Mouse (Mus musculus) fibroblast of lung, adult 2 months (primary cell): ENCODE measurements at regions not wholly inside any gene's neighbourhood (a gene's known extent, or its start where the extent isn't known, plus 50 kb on each side); places are given as distances from the start of the nearest gene placed in this dataset.
"Not testable (repeated sequence)": the region's sequence is repeated elsewhere in the genome, so short reads cannot be mapped to it uniquely, and the experiment has no call there.

Source experiments
- DNase-seq: peaks from one replicate; pipeline ENCODE4 v3.0.0-alpha.2; 2011; ENCODE audit warnings: low read depth

- no peak for DNase-seq
These were observed 67.2 kb downstream of the Qdpr start for GRCm38 (mm10) chr5:45382804-45383203.

DNA sequence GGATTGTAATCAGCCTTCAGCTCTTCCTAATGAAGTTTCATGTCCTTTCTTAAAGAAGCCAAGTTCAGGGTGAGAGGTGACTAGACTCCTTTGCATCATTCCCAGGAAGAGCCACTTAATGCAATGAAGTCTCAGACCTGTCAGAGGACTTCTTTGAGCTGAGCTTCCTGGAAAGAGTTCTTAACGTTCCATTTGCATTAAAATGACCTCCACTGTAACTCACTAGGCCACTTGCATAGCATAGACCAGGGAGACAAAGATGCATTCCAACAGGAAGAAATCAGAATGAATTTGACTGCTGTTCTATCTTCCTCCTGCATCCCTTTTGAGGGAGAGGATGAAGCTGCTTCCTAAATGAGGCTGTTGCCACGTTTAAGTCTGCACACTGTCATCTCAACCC lies 71.5 kb downstream of the Qdpr start:
- no peak for DNase-seq

GRCm38 (mm10) chr5:45373069-45373468 lies 77.0 kb downstream of the Qdpr start:
- no peak for DNase-seq

DNA sequence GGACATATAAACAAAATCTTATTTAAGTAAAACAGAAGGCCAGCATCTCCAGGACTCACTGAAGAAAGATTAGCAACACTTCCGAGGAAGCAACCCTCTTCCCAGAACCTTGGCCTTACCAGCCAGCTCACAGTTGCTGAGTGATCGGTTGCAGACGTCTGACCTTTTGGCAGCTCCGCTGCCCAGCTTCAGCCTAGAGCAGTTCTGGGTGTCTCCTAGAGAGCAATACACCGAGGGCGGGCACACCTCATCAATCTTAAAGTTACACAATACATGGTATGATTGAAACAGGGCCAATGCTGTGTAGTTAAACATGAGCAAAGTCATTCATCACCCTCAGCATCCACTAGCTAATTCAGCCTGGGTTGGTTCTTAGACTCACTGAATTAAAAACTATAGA lies 81.6 kb downstream of the Qdpr start:
- DNase-seq: no peak

- DNase-seq: no peak
These were observed 89.8 kb downstream of the Qdpr start for GRCm38 (mm10) chr5:45360189-45360588.

DNA sequence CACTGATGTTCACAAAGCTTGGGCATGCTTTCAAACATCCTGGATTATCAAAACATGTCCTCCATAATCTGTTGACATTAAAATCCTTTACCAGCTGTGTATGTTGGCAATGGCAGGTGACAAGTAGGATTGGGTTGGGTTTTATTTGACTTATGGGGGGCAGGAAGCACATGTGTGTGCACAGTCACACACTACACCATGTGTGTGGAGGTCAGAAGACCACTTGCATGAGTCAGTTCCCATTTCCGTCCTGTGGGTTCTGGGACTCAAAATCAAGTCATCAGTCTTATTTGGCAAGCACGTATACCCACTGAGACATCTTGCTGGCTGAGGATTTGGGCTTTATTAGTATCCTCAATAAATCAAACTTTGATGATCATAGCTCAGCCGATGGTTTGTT lies 109.6 kb downstream of the Qdpr start:
- DNase-seq: no peak

- no peak for DNase-seq
These were observed 113.2 kb downstream of the Qdpr start for GRCm38 (mm10) chr5:45336801-45337200.

GRCm38 (mm10) chr5:45324468-45324867 lies 125.6 kb downstream of the Qdpr start:
- not testable (repeated sequence) for DNase-seq

- DNase-seq: no peak
These were observed 126.5 kb downstream of the Qdpr start for GRCm38 (mm10) chr5:45323500-45323899.

DNA sequence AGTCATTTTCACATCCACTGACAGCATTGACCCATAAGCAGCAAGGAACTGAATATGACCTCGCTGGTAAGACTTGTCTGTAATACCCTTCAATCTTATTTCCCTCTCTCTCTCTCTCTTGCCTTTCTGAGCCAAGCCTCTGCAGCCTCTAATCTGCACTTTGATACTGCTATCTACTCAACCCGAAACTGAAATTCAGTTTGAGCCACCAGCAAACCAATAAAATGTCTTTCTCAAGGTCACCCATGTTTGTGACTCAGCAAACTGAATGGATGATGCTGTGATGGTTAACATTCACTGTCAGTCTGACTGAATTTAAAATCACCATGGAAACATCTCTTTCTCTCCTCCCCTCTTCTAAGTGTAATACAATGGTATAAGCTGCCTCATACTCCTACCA lies 132.0 kb downstream of the Qdpr start:
- no peak for DNase-seq

DNA sequence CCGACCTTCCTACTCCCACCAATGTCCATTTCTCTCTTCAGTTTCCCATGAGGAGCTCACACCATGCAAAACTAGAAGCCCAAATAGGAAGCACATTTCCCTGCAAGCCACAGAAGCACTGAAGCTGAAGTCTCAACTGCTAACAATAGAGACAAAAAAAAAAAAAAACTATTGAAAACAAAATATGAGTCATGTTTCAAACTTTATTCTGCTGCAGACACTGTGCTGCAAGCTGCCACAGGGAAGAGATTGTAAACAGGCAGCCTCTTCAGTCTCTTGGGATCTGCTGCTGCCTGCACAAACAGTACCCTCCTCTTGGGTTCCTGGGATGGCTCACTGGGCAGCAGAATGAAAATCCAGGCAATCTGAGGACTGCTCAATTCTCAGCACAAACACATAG lies 148.9 kb downstream of the Qdpr start:
- DNase-seq: peak; percentile 1

DNA sequence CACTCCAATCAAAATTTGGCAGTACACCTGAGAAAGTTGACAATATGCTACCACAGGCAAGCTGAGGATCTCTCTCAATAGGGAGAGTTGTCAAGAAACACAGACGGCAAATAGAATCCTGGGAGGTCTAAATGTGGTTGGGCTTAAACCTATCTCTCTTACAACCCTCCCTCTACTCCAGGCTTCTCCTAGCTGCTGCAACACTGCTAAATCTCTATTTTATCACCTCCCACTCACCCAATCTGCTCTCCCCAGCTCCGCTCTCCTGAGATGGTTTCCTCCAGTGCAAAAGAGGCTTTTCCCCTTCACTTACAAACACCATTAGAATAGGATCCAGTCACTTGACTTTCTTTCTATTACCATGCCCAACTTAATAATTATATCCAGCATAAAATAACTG lies 151.2 kb downstream of the Qdpr start:
- DNase-seq: no peak

DNA sequence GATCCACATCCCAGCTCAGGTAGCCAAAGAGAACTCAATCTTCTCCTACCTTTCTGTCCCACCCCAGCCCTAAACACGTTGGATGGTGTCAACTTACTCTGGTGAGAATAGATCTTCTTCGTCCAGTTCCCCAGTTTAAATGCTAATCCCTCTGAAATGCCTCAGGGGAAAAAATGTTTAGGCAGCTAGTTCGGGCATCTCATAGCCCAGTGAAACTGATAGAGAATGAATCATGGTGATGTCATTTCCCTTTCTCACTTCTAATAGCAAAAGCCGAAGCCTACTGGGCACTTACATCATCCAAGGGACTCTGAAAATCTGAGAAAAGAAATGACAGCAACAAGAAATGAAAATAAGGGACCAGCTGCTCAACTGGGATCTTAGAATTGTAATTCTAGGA lies 154.9 kb downstream of the Qdpr start:
- peak; percentile 11 for DNase-seq

DNA sequence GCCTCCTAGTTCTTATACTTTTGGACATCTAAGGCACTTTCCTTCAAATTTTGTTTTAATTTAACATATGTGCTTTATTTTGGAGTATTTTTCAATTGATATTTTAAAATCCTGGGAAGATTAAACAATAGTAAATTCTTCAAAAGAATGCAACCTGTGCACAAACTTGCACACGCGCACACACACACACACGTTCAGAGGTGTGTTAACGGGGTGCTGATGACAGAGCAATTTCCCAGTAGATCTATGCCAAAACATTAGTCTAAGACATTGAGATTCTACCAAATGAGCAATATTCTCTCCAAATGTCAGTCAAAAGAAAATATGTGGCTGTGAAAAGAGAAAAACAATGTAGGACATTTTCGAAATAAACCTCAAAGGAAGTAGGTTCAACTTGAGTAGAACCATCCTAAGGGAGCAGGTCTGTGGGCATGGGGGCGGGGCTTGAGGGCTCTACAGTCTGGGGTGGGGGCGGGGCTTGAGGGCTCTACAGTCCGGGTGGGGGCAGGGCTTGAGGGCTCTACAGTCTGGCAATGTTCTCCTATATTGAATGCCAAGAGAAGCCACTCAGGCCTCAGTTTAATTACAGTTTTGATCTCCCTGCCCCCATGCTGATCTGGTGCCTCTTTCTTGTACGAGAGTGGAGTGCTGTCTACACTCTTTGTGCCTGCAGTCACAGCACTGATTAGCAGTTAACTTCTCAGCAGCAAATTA lies 157.0 kb downstream of the Qdpr start:
- no peak for DNase-seq

GRCm38 (mm10) chr5:45292383-45292782 lies 157.7 kb downstream of the Qdpr start:
- DNase-seq: no peak

DNA sequence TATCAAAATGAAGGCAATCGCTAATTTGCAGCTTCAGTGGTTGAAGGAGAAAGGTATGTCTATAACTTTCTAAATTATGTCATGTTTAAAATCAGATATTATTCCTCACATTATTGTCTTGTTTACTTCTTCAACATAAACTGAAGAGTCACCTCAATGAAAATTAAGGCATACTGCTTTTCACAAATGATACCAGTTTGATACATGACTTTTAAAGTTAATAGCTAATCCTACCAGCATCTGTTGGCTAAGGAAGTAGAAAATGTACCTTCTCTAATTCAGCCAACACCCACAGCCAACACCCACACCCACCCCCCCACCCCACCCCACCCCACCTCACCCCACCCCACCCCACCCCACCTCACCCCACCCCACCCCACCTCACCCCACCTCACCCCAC lies 158.3 kb downstream of the Qdpr start:
- no peak for DNase-seq

DNA sequence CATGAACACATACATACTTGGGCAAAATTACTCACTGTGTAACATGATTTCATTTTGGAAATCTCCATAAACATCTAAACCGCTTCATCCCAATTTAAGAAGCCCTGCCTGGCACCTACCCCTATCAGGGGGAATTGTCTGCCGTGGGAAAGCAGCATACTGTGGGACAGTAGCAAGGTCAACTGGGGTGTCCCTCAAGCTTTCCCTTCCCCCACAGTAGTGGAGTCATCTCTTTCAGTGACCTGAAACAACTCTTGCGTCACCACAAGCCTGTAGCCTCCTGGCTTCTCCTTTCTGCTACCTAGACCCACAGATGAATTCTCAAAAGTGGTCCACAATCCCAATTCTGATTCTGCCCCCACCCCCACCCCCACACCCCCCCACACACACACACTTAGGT lies 158.8 kb downstream of the Qdpr start:
- no peak for DNase-seq

GRCm38 (mm10) chr5:45286454-45286853 lies 163.6 kb downstream of the Qdpr start:
- DNase-seq: no peak

DNA sequence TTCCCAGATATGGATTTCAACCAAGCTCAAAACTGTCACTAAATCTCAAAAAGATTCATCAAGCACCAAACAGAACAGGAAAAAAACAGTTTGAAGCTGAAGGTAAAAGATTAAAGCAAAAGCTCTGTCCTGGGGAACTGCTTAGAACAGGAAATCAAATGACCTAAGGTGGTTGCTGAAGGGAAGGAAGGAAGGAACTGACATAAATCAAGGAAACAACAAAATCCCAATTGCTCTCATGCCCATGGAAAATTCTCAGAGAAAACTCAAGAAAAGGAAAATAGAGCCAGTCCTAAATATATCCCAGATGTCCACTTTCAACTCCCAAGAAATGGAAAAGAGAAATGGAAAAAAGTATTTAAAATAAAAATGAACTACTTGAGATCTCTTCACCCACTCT lies 165.4 kb downstream of the Qdpr start:
- no peak for DNase-seq

DNA sequence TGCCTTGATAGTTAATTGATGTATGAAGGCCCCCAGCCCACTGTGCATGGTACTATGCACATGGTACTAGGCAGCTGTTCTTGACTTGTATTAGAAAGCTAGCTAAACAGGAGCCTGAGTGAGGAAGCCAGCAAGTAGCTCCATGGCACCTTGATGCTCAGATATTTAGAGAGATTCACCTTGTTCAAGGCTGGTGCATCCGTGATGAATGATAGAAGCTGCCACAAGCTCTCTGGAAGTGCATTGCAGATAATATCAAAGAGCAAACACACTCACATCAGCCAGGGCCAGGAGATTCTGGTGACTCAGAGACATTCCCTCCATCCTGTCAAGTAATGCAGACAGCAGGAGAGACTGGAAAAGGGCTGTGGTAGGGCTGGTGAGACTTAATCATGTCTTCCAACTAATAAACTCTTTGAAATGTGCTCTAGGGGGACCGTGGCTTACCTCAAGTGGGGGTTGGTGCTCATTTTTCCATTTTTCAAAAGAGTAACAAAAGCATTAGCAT lies 166.1 kb downstream of the Qdpr start:
- no peak for DNase-seq

GRCm38 (mm10) chr5:45282207-45282930 lies 167.7 kb downstream of the Qdpr start:
- DNase-seq: no peak

DNA sequence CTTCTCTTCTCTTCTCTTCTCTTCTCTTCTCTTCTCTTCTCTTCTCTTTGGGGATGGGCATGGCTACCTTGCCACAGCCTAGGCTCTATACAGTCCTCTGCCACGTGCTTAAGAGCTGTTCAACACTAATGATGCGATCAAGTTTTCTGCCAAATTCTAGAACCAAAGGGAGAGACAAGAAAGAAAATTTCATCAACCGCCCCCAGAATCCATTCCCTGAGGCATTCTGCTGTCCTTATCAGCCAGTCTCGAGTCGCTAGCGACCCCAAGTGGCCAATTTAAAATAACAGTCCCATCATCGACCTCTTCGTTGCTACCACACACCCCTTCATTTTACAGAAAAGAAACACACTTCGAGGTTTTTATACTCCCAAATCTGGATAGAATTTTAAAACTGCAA lies 171.5 kb downstream of the Qdpr start:
- peak; percentile 21 for DNase-seq

- no peak for DNase-seq
These were observed 172.0 kb downstream of the Qdpr start for GRCm38 (mm10) chr5:45278005-45278432.

DNA sequence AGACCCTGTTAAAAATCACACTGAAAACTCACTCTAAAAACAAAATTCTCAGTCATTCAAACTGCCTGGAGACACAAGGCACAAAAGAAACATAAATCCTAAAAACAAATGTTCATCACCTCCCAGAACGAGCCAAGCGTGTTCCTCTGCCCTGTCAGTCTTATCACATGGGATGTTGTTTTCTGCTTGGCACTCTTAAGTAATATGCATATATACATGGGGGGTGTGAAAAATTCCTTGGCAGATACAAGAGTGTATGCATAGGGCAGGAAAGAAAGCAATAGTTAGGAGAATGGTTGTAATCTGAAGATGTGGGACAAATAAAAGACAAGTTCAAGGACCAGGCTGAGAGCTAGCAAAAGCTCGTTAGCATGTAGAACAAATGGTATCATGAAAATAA lies 179.4 kb downstream of the Qdpr start:
- no peak for DNase-seq
